Mouse (Mus musculus) c-Kit-positive CD71-positive TER-119-positive erythroid progenitor cells, embryonic 14.5 days (primary cell): ENCODE measurements at regions not wholly inside any gene's neighbourhood (a gene's known extent, or its start where the extent isn't known, plus 50 kb on each side); places are given as distances from the start of the nearest gene placed in this dataset.

ENCODE experiments used
- DNase-seq: peaks from one replicate; pipeline ENCODE4 v3.0.0-alpha.2; 2013; ENCODE audit warnings: low spot score

GRCm38 (mm10) chr1:76911472-76911871 lies 603.4 kb downstream of the Epha4 start:
- no peak for DNase-seq

GRCm38 (mm10) chr1:76919541-76919940 lies 595.3 kb downstream of the Epha4 start:
- DNase-seq, result no peak

- DNase-seq, result no peak
Measured at GRCm38 (mm10) chr1:76920634-76921033, 594.3 kb downstream of the Epha4 start.

- DNase-seq, result no peak
Measured at GRCm38 (mm10) chr1:76927041-76927440, 587.8 kb downstream of the Epha4 start.

- DNase-seq, result no peak
Measured at GRCm38 (mm10) chr1:76928035-76928434, 586.9 kb downstream of the Epha4 start.

GRCm38 (mm10) chr1:76933460-76933859 lies 581.4 kb downstream of the Epha4 start:
- DNase-seq, result no peak

- no peak for DNase-seq
Measured at GRCm38 (mm10) chr1:76942730-76943129, 572.2 kb downstream of the Epha4 start.

GRCm38 (mm10) chr1:76944046-76944445 lies 570.8 kb downstream of the Epha4 start:
- DNase-seq, result no peak

- no peak for DNase-seq
Measured at GRCm38 (mm10) chr1:76955031-76955430, 559.9 kb downstream of the Epha4 start.

GRCm38 (mm10) chr1:76957411-76957810 lies 557.5 kb downstream of the Epha4 start:
- no peak for DNase-seq

GRCm38 (mm10) chr1:76958706-76959105 lies 556.2 kb downstream of the Epha4 start:
- no peak for DNase-seq

GRCm38 (mm10) chr1:76972454-76972853 lies 542.4 kb downstream of the Epha4 start:
- DNase-seq, result no peak

- DNase-seq, result no peak
Measured at GRCm38 (mm10) chr1:76975077-76975945, 539.6 kb downstream of the Epha4 start.

GRCm38 (mm10) chr1:76980498-76981152 lies 534.3 kb downstream of the Epha4 start:
- DNase-seq, result no peak

- DNase-seq, result no peak
Measured at GRCm38 (mm10) chr1:76993776-76994175, 521.1 kb downstream of the Epha4 start.

- no peak for DNase-seq
Measured at GRCm38 (mm10) chr1:77008001-77008400, 506.9 kb downstream of the Epha4 start.

- no peak for DNase-seq
Measured at GRCm38 (mm10) chr1:77010608-77011214, 504.2 kb downstream of the Epha4 start.

- DNase-seq, result no peak
Measured at GRCm38 (mm10) chr1:77027656-77028055, 487.2 kb downstream of the Epha4 start.

GRCm38 (mm10) chr1:77028216-77028615 lies 486.7 kb downstream of the Epha4 start:
- DNase-seq, result no peak

- no peak for DNase-seq
Measured at GRCm38 (mm10) chr1:77029091-77029490, 485.8 kb downstream of the Epha4 start.

- DNase-seq, result no peak
Measured at GRCm38 (mm10) chr1:77043749-77044564, 470.9 kb downstream of the Epha4 start.
